Mouse (Mus musculus) left cerebral cortex, adult 2 months (tissue): ENCODE measurements around the gene Kctd13. TPM values are rescaled to one million over a fixed set of nuclear protein-coding genes. Genes with fewer than 3 reads are reported as not detected.
A peak's percentile ranks its signal among the peaks of the same experiment; 100 is the strongest.

Experiments used
- DNase-seq, 2 experiments: peaks; one replicate each; pipeline ENCODE4 v3.0.0; 2021 to 2022; ENCODE audit warnings: low spot score in 2 of 2, mixed read lengths in 1 of 2; ENCODE audit errors: extremely low spot score in 1 of 2
- H3K27ac ChIP-seq: fragments of 200-600 bp; 2 replicates; pipeline ENCODE4 v1.8.1; 2022
- H3K4me3 ChIP-seq: fragments of 200-600 bp; 2 replicates; pipeline ENCODE4 v1.8.1; 2022
- CTCF ChIP-seq: fragments of 200-600 bp; IDR thresholded peaks from 2 replicates; pipeline ENCODE4 v1.8.1; 2022; ENCODE audit warnings: antibody characterized with exemption, mild to moderate bottlenecking, moderate library complexity
- intact Hi-C: fragments of 180-260 bp; cut with DNase I; formaldehyde crosslinking; loops from one replicate; pipeline ENCODE4 v1.15.1; 2025
- total RNA-seq, 2 experiments: library from RNA; stranded (reverse); gene quantifications; 2 replicates each; pipeline ENCODE4 v1.2.3; 2021

Gene Kctd13
- total RNA-seq, 2 experiments from 2014 or later = 135 to 146 TPM

DNA sequence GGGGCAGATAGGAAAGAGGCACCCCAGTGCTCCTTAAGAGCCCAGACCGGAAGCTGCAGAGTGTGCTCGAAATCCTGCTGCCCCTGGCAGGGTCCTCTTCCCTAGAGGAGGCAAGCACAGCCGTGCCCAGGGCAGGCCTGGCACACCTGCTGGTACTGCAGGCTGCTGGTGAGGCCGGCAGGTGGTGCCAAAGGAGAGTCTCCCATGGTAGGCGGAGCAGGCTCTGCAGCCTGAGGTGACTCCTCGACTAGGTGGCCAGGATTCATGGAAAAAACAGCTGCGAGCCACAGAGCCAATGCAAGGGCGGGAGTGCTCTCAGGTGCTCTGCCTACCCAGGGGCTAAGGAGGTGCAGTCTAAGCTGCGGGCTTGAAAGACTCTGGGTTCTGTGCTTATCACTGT is 57.6 kb downstream of the Kctd13 start:
- Histone ChIP-seq H3K27ac (peak overlapping the region; percentile 45), H3K4me3 (no peak overlapping the region)
- intact Hi-C loops = loop anchor here (1.0 kb wide), 1 partner anchor 121 kb away; no protein-coding TSS in a partner anchor
- DNase-seq = peak in 1 of 2 experiments; percentile 52
- TF ChIP-seq CTCF = peak; percentile 64

DNA sequence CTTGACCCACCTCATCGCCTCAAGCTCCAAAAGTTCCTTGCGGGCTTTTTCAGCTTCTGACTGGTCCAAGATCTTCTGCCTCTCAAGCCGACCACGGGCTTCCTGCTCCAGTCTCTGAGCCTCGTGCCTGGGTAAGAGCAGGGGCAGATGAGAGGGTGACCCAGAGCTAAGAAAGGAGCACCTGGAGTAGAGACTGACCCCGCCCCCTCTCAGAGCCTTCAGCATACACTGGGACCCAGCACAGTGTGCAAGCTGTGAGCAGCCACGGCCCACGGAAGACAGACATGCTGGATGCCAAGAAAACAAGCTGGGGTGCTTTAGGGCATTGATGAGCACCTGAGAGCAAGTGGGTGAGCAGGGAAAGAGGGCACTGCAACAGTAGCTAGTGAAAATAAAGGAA is 60.1 kb downstream of the Kctd13 start:
- TF ChIP-seq CTCF = no peak
- Histone ChIP-seq H3K27ac (no peak overlapping the region), H3K4me3 (no peak overlapping the region)
- intact Hi-C loops = no loop called here
- no peak for DNase-seq

Other genes starting within 250 kb of the Kctd13 start
- 100 to 1,000 TPM; 100 to 106 TPM for gene Bola2, start 233.5 kb upstream of the Kctd13 start, total RNA-seq
- gene Slx1b, start 233.1 kb upstream of the Kctd13 start, total RNA-seq = 10 to 100 TPM; 17.9 to 21.1 TPM
- gene Coro1a, start 221.1 kb upstream of the Kctd13 start, total RNA-seq = 100 to 1,000 TPM; 164 to 185 TPM
- 100 to 1,000 TPM; 155 to 166 TPM for gene Mapk3, start 169.3 kb upstream of the Kctd13 start, total RNA-seq
- 1 to 10 TPM; 2.4 to 3.4 TPM for gene Gdpd3, start 162.5 kb upstream of the Kctd13 start, total RNA-seq
- gene Ypel3, start 151.9 kb upstream of the Kctd13 start, total RNA-seq = 100 to 1,000 TPM; 312 to 323 TPM
- 1 to 10 TPM; 1.1 to 1.2 TPM for gene Tbx6, start 147.4 kb upstream of the Kctd13 start, total RNA-seq
- 10 to 100 TPM; 50.4 TPM for gene Ppp4c, start 136.4 kb upstream of the Kctd13 start, total RNA-seq
- 10 to 100 TPM; 71.6 to 77.4 TPM for gene Fam57b, start 131.2 kb upstream of the Kctd13 start, total RNA-seq
- not detected for gene 4930451I11Rik, start 97.2 kb upstream of the Kctd13 start, total RNA-seq
- gene Doc2a, start 81.5 kb upstream of the Kctd13 start, total RNA-seq = 10 to 100 TPM; 46.9 to 51.7 TPM
- gene Hirip3, start 66.9 kb upstream of the Kctd13 start, total RNA-seq = 10 to 100 TPM; 36.6 to 40.9 TPM
- 10 to 100 TPM; 52.5 to 53.2 TPM for gene Ino80e, start 66.5 kb upstream of the Kctd13 start, total RNA-seq
- 100 to 1,000 TPM; 162 to 167 TPM for gene Taok2, start 44.2 kb upstream of the Kctd13 start, total RNA-seq
- 10 to 100 TPM; 17.3 to 22.0 TPM for gene Tmem219, start 6.0 kb upstream of the Kctd13 start, total RNA-seq
- gene Asphd1, start 20.7 kb downstream of the Kctd13 start, total RNA-seq = 10 to 100 TPM; 51.4 to 55.8 TPM
- 100 to 1,000 TPM; 421 to 427 TPM for gene Sez6l2, start 21.7 kb downstream of the Kctd13 start, total RNA-seq
- gene Cdipt, start 47.0 kb downstream of the Kctd13 start, total RNA-seq = 100 to 1,000 TPM; 181 to 186 TPM
- under 1 TPM in 1 of 2 experiments, not detected in 1; 0.52 TPM for gene Cdiptos, start 47.2 kb downstream of the Kctd13 start, total RNA-seq
- gene Mvp, start 85.7 kb downstream of the Kctd13 start, total RNA-seq = 1 to 10 TPM; 7.2 to 8.3 TPM
- gene Pagr1b, start 87.6 kb downstream of the Kctd13 start, total RNA-seq = 1 to 10 TPM in 1 of 2 experiments, not detected in 1; 1.2 TPM
- 10 to 100 TPM; 15.1 to 27.1 TPM for gene Pagr1a, start 88.5 kb downstream of the Kctd13 start, total RNA-seq
- 10 to 100 TPM; 61.0 to 66.3 TPM for gene Gm42742, start 92.2 kb downstream of the Kctd13 start, total RNA-seq
- 100 to 1,000 TPM; 214 to 216 TPM for gene Prrt2, start 92.3 kb downstream of the Kctd13 start, total RNA-seq
- gene Maz, start 98.2 kb downstream of the Kctd13 start, total RNA-seq = 100 to 1,000 TPM; 210 to 221 TPM
- gene Kif22, start 113.6 kb downstream of the Kctd13 start, total RNA-seq = 1 to 10 TPM; 4.4 to 9.7 TPM
- not detected for gene Zg16, start 158.4 kb downstream of the Kctd13 start, total RNA-seq
- 1 to 10 TPM; 1.2 TPM for gene AI467606, start 162.5 kb downstream of the Kctd13 start, total RNA-seq
- gene Qprt, start 193.3 kb downstream of the Kctd13 start, total RNA-seq = under 1 TPM; 0.28 to 0.32 TPM
- gene Spn, start 208.9 kb downstream of the Kctd13 start, total RNA-seq = under 1 TPM; 0.18 to 0.23 TPM